Mouse (Mus musculus) CH12.LX (cell line): ENCODE measurements at regions not wholly inside any gene's neighbourhood (a gene's known extent, or its start where the extent isn't known, plus 50 kb on each side); places are given as distances from the start of the nearest gene placed in this dataset.

Source experiments
- DNase-seq: peaks from one replicate; pipeline ENCODE4 v3.0.0-alpha.2; 2013; ENCODE audit errors: extremely low read depth
- H3K27ac ChIP-seq: 2 replicates; pipeline ENCODE4 v1.5.1; 2012; ENCODE audit warnings: low read depth, mild to moderate bottlenecking, control low read depth, moderate library complexity; ENCODE audit not compliant: insufficient read depth
- H3K27me3 ChIP-seq: replicated peaks from 2 replicates; pipeline ENCODE3; 2012; ENCODE audit warnings: inconsistent platforms
- H3K36me3 ChIP-seq, 2 experiments: replicated peaks in 1 of 2; 2 replicates each; pipeline versions ENCODE3 to v1.6.1; 2012; ENCODE audit warnings: inconsistent platforms in 1 of 2, low read length in 1 of 2, mild to moderate bottlenecking in 1 of 2, mixed read lengths in 1 of 2, moderate library complexity in 1 of 2; ENCODE audit not compliant: control insufficient read depth in 1 of 2, insufficient read depth in 1 of 2
- H3K4me1 ChIP-seq, 2 experiments: 2 replicates each; pipeline ENCODE4 v1.6.1; 2012; ENCODE audit warnings: inconsistent platforms in 1 of 2, moderate library complexity in 1 of 2; ENCODE audit not compliant: insufficient read depth in 2 of 2, control insufficient read depth in 1 of 2
- H3K4me2 ChIP-seq: 2 replicates; pipeline ENCODE4 v1.6.1; 2012; ENCODE audit warnings: low read depth, mild to moderate bottlenecking, control low read depth; ENCODE audit not compliant: poor library complexity, insufficient read depth, severe bottlenecking
- H3K4me3 ChIP-seq, 3 experiments: fragments of 150-350 bp in 1 of 3; sonication (generic) in 1 of 3; replicated peaks in 1 of 3; 2 replicates each; pipeline versions ENCODE3 to v1.5.1; 2011 to 2012; ENCODE audit warnings: low read depth in 2 of 3, low read length in 2 of 3, mild to moderate bottlenecking in 2 of 3, moderate library complexity in 2 of 3, control low read depth in 1 of 3, improper control_type of control experiment in 1 of 3, inconsistent platforms in 1 of 3, mixed read lengths in 1 of 3; ENCODE audit not compliant: poor library complexity in 1 of 3
- H3K79me2 ChIP-seq: replicated peaks from 2 replicates; pipeline ENCODE4 v1.6.1; 2012; ENCODE audit warnings: mild to moderate bottlenecking, moderate library complexity; ENCODE audit not compliant: control insufficient read depth, poor library complexity, insufficient read depth, severe bottlenecking; ENCODE audit errors: extremely low read depth
- H3K9ac ChIP-seq: 2 replicates; pipeline ENCODE4 v1.6.1; 2012; ENCODE audit warnings: low read depth, mild to moderate bottlenecking, control low read depth, moderate library complexity; ENCODE audit not compliant: insufficient read depth
- H3K9me3 ChIP-seq: replicated peaks from 2 replicates; pipeline ENCODE3; 2012; ENCODE audit warnings: low read length, inconsistent platforms, mixed read lengths
- EP300 ChIP-seq: IDR thresholded peaks from 2 replicates; pipeline ENCODE4 v1.6.1; 2011; ENCODE audit warnings: low read length, improper control_type of control experiment
- HCFC1 ChIP-seq: IDR thresholded peaks from 2 replicates; pipeline ENCODE4 v1.6.1; 2012; ENCODE audit warnings: low read depth, mild to moderate bottlenecking, inconsistent platforms, low read length, improper control_type of control experiment
- JUND ChIP-seq: conservative IDR thresholded peaks from 2 replicates; pipeline ENCODE4 v1.6.1; 2011; ENCODE audit warnings: low read depth, low read length, improper control_type of control experiment
- KAT2A ChIP-seq: IDR thresholded peaks from 2 replicates; pipeline ENCODE4 v1.6.1; 2012; ENCODE audit warnings: low read length, improper control_type of control experiment, inconsistent platforms; ENCODE audit not compliant: insufficient replicate concordance
- MAFK ChIP-seq: IDR thresholded peaks from 2 replicates; pipeline ENCODE4 v1.6.1; 2011; ENCODE audit warnings: low read length, improper control_type of control experiment; ENCODE audit not compliant: insufficient replicate concordance
- MAZ ChIP-seq: IDR thresholded peaks from 2 replicates; pipeline ENCODE4 v1.6.1; 2012; ENCODE audit warnings: low read depth, mild to moderate bottlenecking, inconsistent platforms, low read length, improper control_type of control experiment, moderate library complexity
- NELFE ChIP-seq: IDR thresholded peaks from 2 replicates; pipeline ENCODE4 v1.6.1; 2011; ENCODE audit warnings: low read depth, low read length, improper control_type of control experiment
- RAD21 ChIP-seq: IDR thresholded peaks from 2 replicates; pipeline ENCODE4 v1.6.1; 2011; ENCODE audit warnings: low read depth, mild to moderate bottlenecking, low read length, improper control_type of control experiment, moderate library complexity
- SIN3A ChIP-seq: IDR thresholded peaks from 2 replicates; pipeline ENCODE4 v1.6.1; 2012; ENCODE audit warnings: low read length, improper control_type of control experiment, inconsistent platforms
- SMC3 ChIP-seq: IDR thresholded peaks from 2 replicates; pipeline ENCODE4 v1.6.1; 2011; ENCODE audit warnings: low read depth, low read length, improper control_type of control experiment
- TBP ChIP-seq: conservative IDR thresholded peaks from 2 replicates; pipeline ENCODE4 v1.6.1; 2011; ENCODE audit warnings: low read depth, low read length, improper control_type of control experiment
- TCF12 ChIP-seq: IDR thresholded peaks from 2 replicates; pipeline ENCODE4 v1.6.1; 2014; ENCODE audit warnings: low read depth, mild to moderate bottlenecking, inconsistent platforms, low read length, improper control_type of control experiment
- UBTF ChIP-seq: IDR thresholded peaks from 2 replicates; pipeline ENCODE4 v1.6.1; 2012; ENCODE audit warnings: low read depth, mild to moderate bottlenecking, inconsistent platforms, low read length, improper control_type of control experiment, moderate library complexity
- ZKSCAN1 ChIP-seq: IDR thresholded peaks from 2 replicates; pipeline ENCODE4 v1.6.1; 2012; ENCODE audit warnings: low read depth, inconsistent platforms, low read length, improper control_type of control experiment, borderline replicate concordance
- ZMIZ1 ChIP-seq: IDR thresholded peaks from 2 replicates; pipeline ENCODE4 v1.6.1; 2012; ENCODE audit warnings: low read depth, mild to moderate bottlenecking, inconsistent platforms, low read length, improper control_type of control experiment
- ZNF384 ChIP-seq: IDR thresholded peaks from 2 replicates; pipeline ENCODE4 v1.6.1; 2012; ENCODE audit warnings: low read depth, low read length, improper control_type of control experiment, inconsistent platforms
- dilution Hi-C: fragments of 300-500 bp; cut with MboI; formaldehyde crosslinking; loops from 2 replicates; pipeline ENCODE4 v1.14.3; 2020; ENCODE audit warnings: low sequenced_read_pairs; ENCODE audit not compliant: extremely low pct_unique_long_range_greater_than_20kb, extremely low pct_ligation_motif_present
- in situ Hi-C: fragments of 300-500 bp; cut with MboI; formaldehyde crosslinking; loops from 3 replicates; pipeline ENCODE4 v1.14.3; 2019; ENCODE audit warnings: low sequenced_read_pairs, low pct_ligation_motif_present, low pct_unique_long_range_greater_than_20kb, mixed read lengths

- TF ChIP-seq KAT2A: no peak
- peak; percentile 10 for DNase-seq
- no peaks in the 10 kb centered on the region for H3K9me3 ChIP-seq
- no peak overlapping the region for H3K4me3 ChIP-seq
- H3K27me3 ChIP-seq: no peaks in the 10 kb centered on the region
- H3K4me2 ChIP-seq: no peak overlapping the region
- no peak overlapping the region for H3K27ac ChIP-seq
- dilution Hi-C loops (no loop called here), in situ Hi-C loops (no loop called here)
- no peak overlapping the region for H3K9ac ChIP-seq
- no peaks in the 10 kb centered on the region for H3K79me2 ChIP-seq
- H3K4me1 ChIP-seq: no peaks in the 10 kb centered on the region
- no peaks in the 10 kb centered on the region for H3K36me3 ChIP-seq
Measured at GRCm38 (mm10) chr1:121013839-121014503, 318.4 kb downstream of the Insig2 start.

- Histone ChIP-seq H3K4me2 (no peak overlapping the region), H3K9me3 (no peaks in the 10 kb centered on the region), H3K27ac (no peak overlapping the region), H3K4me1 (no peaks in the 10 kb centered on the region), H3K9ac (no peak overlapping the region), H3K4me3 (no peak overlapping the region), H3K79me2 (no peaks in the 10 kb centered on the region), H3K27me3 (no peaks in the 10 kb centered on the region), H3K36me3 (no peaks in the 10 kb centered on the region)
- no peak for TF ChIP-seq SIN3A
- no peak for TF ChIP-seq HCFC1
- TF ChIP-seq TCF12: no peak
- no peak for TF ChIP-seq KAT2A
- TF ChIP-seq NELFE: no peak
- TF ChIP-seq RAD21: no peak
- no peak for TF ChIP-seq ZMIZ1
- dilution Hi-C loops (no loop called here), in situ Hi-C loops (no loop called here)
- DNase-seq: no peak
Measured at GRCm38 (mm10) chr1:121029375-121029774, 303.0 kb downstream of the Insig2 start.

GRCm38 (mm10) chr1:121034761-121035393 is 297.5 kb downstream of the Insig2 start:
- TF ChIP-seq SMC3: no peak
- TF ChIP-seq ZNF384: no peak
- TF ChIP-seq ZKSCAN1: no peak
- TF ChIP-seq HCFC1: no peak
- no peak for TF ChIP-seq JUND
- no peak for TF ChIP-seq UBTF
- no peak for TF ChIP-seq TBP
- no peak for TF ChIP-seq KAT2A
- TF ChIP-seq SIN3A: no peak
- TF ChIP-seq MAFK: no peak
- no peak for TF ChIP-seq EP300
- no peak for TF ChIP-seq MAZ
- Histone ChIP-seq H3K4me1 (no peaks in the 10 kb centered on the region), H3K79me2 (no peaks in the 10 kb centered on the region), H3K4me2 (no peak overlapping the region), H3K4me3 (no peak overlapping the region), H3K36me3 (no peaks in the 10 kb centered on the region), H3K27me3 (no peaks in the 10 kb centered on the region), H3K27ac (no peak overlapping the region), H3K9ac (no peak overlapping the region), H3K9me3 (no peaks in the 10 kb centered on the region)
- in situ Hi-C loops (no loop called here), dilution Hi-C loops (no loop called here)
- no peak for DNase-seq
